Mouse (Mus musculus): ENCODE results near the gene Alg9. TPM values are rescaled to one million over a fixed set of nuclear protein-coding genes. Genes with fewer than 3 reads are reported as not detected.
A peak's percentile ranks its signal among the peaks of the same experiment; 100 is the strongest.

Alg9 gene
- polyA plus RNA-seq, 1 experiment from 2014 or later, result 19.8 TPM

- peak overlapping the region; percentile 95 for H3K4me3 ChIP-seq (ENCODE audit: low read depth, low read length)
- H3K36me3 ChIP-seq (ENCODE audit: control insufficient read depth, insufficient read depth, low read length), result peaks cover 3% of the 10 kb centered on the region; the same call in 1 of the 2 replicates
- H3K9me3 ChIP-seq (ENCODE audit: control insufficient read depth, low read length), result no peaks in the 10 kb centered on the region
- H3K9ac ChIP-seq (ENCODE audit: low read length), result peak overlapping the region; percentile 97; the same call in 1 of the 2 replicates
- WGBS, result 39% methylated on average over 11 of the region's 11 CpGs
- no peak for TF ChIP-seq EP300 (optimal IDR thresholded peaks at IDR 0.05)
- no peak for TF ChIP-seq CTCF (IDR thresholded peaks at IDR 0.05; ENCODE audit: low read depth)
- H3K4me2 ChIP-seq (replicated peaks; ENCODE audit: low read depth), result peak overlapping the region; percentile 97
- ATAC-seq (ENCODE audit: low FRiP score, low TSS enrichment) (0 out of 2 replicates have a peak, but pooled peaks have one; percentile 38), DNase-seq (ENCODE audit: low spot score) (no peak)
- H3K27ac ChIP-seq (replicated peaks), result peak overlapping the region; percentile 92
- H3K27me3 ChIP-seq (ENCODE audit: control insufficient read depth, insufficient read depth, low read length), result no peaks in the 10 kb centered on the region
- H3K4me1 ChIP-seq (replicated peaks; ENCODE audit: control insufficient read depth, insufficient read depth), result peaks cover 2% of the 10 kb centered on the region; the same call in 1 of the 2 replicates
Measured at GRCm38 (mm10) chr9:50776162-50776760, 1.4 kb downstream of the Alg9 start.

- Histone ChIP-seq H3K9me3 (ENCODE audit: control insufficient read depth, low read length) (no peaks in the 10 kb centered on the region), H3K27me3 (ENCODE audit: control insufficient read depth, insufficient read depth, low read length) (no peaks in the 10 kb centered on the region), H3K27ac (replicated peaks) (no peak overlapping the region), H3K4me2 (replicated peaks; ENCODE audit: low read depth) (no peak overlapping the region), H3K4me3 (ENCODE audit: low read depth, low read length) (no peak overlapping the region), H3K36me3 (ENCODE audit: control insufficient read depth, insufficient read depth, low read length) (peaks cover 20% of the 10 kb centered on the region), H3K9ac (ENCODE audit: low read length) (no peak overlapping the region), H3K4me1 (replicated peaks; ENCODE audit: control insufficient read depth, insufficient read depth) (no peaks in the 10 kb centered on the region)
- 78% methylated on average over 2 of the region's 2 CpGs for WGBS
- DNase-seq (ENCODE audit: low spot score) (peak; percentile 34), ATAC-seq (ENCODE audit: low FRiP score, low TSS enrichment) (no peak)
- TF ChIP-seq CTCF (IDR thresholded peaks at IDR 0.05; ENCODE audit: low read depth), result peak; percentile 66
- no peak for TF ChIP-seq EP300 (optimal IDR thresholded peaks at IDR 0.05)
Measured at GRCm38 (mm10) chr9:50782155-50782554, 7.3 kb downstream of the Alg9 start.

GRCm38 (mm10) chr9:50795266-50795665, 20.4 kb downstream of the Alg9 start:
- no peaks in the 10 kb centered on the region for H3K9me3 ChIP-seq (ENCODE audit: control insufficient read depth, low read length)
- H3K36me3 ChIP-seq (ENCODE audit: control insufficient read depth, insufficient read depth, low read length), result peaks cover 14% of the 10 kb centered on the region
- 83% methylated on average over 3 of the region's 3 CpGs for WGBS
- no peak overlapping the region for H3K4me2 ChIP-seq (replicated peaks; ENCODE audit: low read depth)
- H3K4me3 ChIP-seq (ENCODE audit: low read depth, low read length), result no peak overlapping the region
- H3K27ac ChIP-seq (replicated peaks), result no peak overlapping the region
- H3K27me3 ChIP-seq (ENCODE audit: control insufficient read depth, insufficient read depth, low read length), result no peaks in the 10 kb centered on the region
- DNase-seq (ENCODE audit: low spot score) (no peak), ATAC-seq (ENCODE audit: low FRiP score, low TSS enrichment) (no peak)
- no peaks in the 10 kb centered on the region for H3K4me1 ChIP-seq (replicated peaks; ENCODE audit: control insufficient read depth, insufficient read depth)
- TF ChIP-seq EP300 (optimal IDR thresholded peaks at IDR 0.05) (no peak), CTCF (IDR thresholded peaks at IDR 0.05; ENCODE audit: low read depth) (no peak)
- H3K9ac ChIP-seq (ENCODE audit: low read length), result no peak overlapping the region

GRCm38 (mm10) chr9:50796776-50797175, 22.0 kb downstream of the Alg9 start:
- H3K36me3 ChIP-seq (ENCODE audit: control insufficient read depth, insufficient read depth, low read length), result peaks cover 7% of the 10 kb centered on the region
- H3K27ac ChIP-seq (replicated peaks), result no peak overlapping the region

GRCm38 (mm10) chr9:50797641-50798040, 22.8 kb downstream of the Alg9 start:
- Histone ChIP-seq H3K4me3 (ENCODE audit: low read depth, low read length) (no peak overlapping the region), H3K36me3 (ENCODE audit: control insufficient read depth, insufficient read depth, low read length) (peaks cover 7% of the 10 kb centered on the region)

More at GRCm38 (mm10) chr9:50796776-50797175, 22.0 kb downstream of the Alg9 start:
- Histone ChIP-seq H3K9me3 (ENCODE audit: control insufficient read depth, low read length) (no peaks in the 10 kb centered on the region), H3K4me1 (replicated peaks; ENCODE audit: control insufficient read depth, insufficient read depth) (no peaks in the 10 kb centered on the region), H3K4me3 (ENCODE audit: low read depth, low read length) (no peak overlapping the region), H3K27me3 (ENCODE audit: control insufficient read depth, insufficient read depth, low read length) (no peaks in the 10 kb centered on the region), H3K9ac (ENCODE audit: low read length) (no peak overlapping the region), H3K4me2 (replicated peaks; ENCODE audit: low read depth) (no peak overlapping the region)
- 87% methylated on average over 8 of the region's 8 CpGs for WGBS
- ATAC-seq (ENCODE audit: low FRiP score, low TSS enrichment) (no peak), DNase-seq (ENCODE audit: low spot score) (no peak)
- TF ChIP-seq EP300 (optimal IDR thresholded peaks at IDR 0.05) (no peak), CTCF (IDR thresholded peaks at IDR 0.05; ENCODE audit: low read depth) (no peak)

GRCm38 (mm10) chr9:50798368-50798767, 23.5 kb downstream of the Alg9 start:
- no peaks in the 10 kb centered on the region for H3K4me1 ChIP-seq (replicated peaks; ENCODE audit: control insufficient read depth, insufficient read depth)
- no peaks in the 10 kb centered on the region for H3K9me3 ChIP-seq (ENCODE audit: control insufficient read depth, low read length)
- DNase-seq (ENCODE audit: low spot score) (no peak), ATAC-seq (ENCODE audit: low FRiP score, low TSS enrichment) (no peak)
- H3K27me3 ChIP-seq (ENCODE audit: control insufficient read depth, insufficient read depth, low read length), result no peaks in the 10 kb centered on the region
- H3K27ac ChIP-seq (replicated peaks), result no peak overlapping the region
- no peak overlapping the region for H3K4me3 ChIP-seq (ENCODE audit: low read depth, low read length)
- 86% methylated on average over 5 of the region's 5 CpGs for WGBS
- no peak overlapping the region for H3K4me2 ChIP-seq (replicated peaks; ENCODE audit: low read depth)
- TF ChIP-seq EP300 (optimal IDR thresholded peaks at IDR 0.05) (no peak), CTCF (IDR thresholded peaks at IDR 0.05; ENCODE audit: low read depth) (no peak)
- H3K36me3 ChIP-seq (ENCODE audit: control insufficient read depth, insufficient read depth, low read length), result peaks cover 13% of the 10 kb centered on the region
- no peak overlapping the region for H3K9ac ChIP-seq (ENCODE audit: low read length)

More at GRCm38 (mm10) chr9:50797641-50798040, 22.8 kb downstream of the Alg9 start:
- Histone ChIP-seq H3K9ac (ENCODE audit: low read length) (no peak overlapping the region), H3K9me3 (ENCODE audit: control insufficient read depth, low read length) (no peaks in the 10 kb centered on the region), H3K27me3 (ENCODE audit: control insufficient read depth, insufficient read depth, low read length) (no peaks in the 10 kb centered on the region), H3K4me2 (replicated peaks; ENCODE audit: low read depth) (no peak overlapping the region), H3K4me1 (replicated peaks; ENCODE audit: control insufficient read depth, insufficient read depth) (no peaks in the 10 kb centered on the region), H3K27ac (replicated peaks) (no peak overlapping the region)
- no peak for TF ChIP-seq EP300 (optimal IDR thresholded peaks at IDR 0.05)
- DNase-seq (ENCODE audit: low spot score), result no peak
- no peak for ATAC-seq (ENCODE audit: low FRiP score, low TSS enrichment)
- WGBS, result 98% methylated on average over 7 of the region's 7 CpGs
